Mouse (Mus musculus) liver, adult 2 months (tissue): ENCODE data around the gene Nynrin.

ENCODE experiments used
- CTCF ChIP-seq: fragments of 200-500 bp; IDR thresholded peaks from 2 replicates; pipeline ENCODE4 v1.5.1; 2011; ENCODE audit warnings: low read depth, low read length, control low read depth
- POLR2A ChIP-seq: fragments of 200-500 bp; IDR thresholded peaks from 2 replicates; pipeline ENCODE4 v1.6.1; 2011; ENCODE audit warnings: low read length, control low read depth; ENCODE audit not compliant: insufficient read depth; ENCODE audit errors: extremely low read depth

- TF ChIP-seq POLR2A (no peak), CTCF (no peak)
Measured at GRCm38 (mm10) chr14:55830331-55830730, 23.5 kb upstream of the Nynrin start.
